Mouse (Mus musculus): ENCODE measurements around the gene Btbd11.

Gene Btbd11

DNA sequence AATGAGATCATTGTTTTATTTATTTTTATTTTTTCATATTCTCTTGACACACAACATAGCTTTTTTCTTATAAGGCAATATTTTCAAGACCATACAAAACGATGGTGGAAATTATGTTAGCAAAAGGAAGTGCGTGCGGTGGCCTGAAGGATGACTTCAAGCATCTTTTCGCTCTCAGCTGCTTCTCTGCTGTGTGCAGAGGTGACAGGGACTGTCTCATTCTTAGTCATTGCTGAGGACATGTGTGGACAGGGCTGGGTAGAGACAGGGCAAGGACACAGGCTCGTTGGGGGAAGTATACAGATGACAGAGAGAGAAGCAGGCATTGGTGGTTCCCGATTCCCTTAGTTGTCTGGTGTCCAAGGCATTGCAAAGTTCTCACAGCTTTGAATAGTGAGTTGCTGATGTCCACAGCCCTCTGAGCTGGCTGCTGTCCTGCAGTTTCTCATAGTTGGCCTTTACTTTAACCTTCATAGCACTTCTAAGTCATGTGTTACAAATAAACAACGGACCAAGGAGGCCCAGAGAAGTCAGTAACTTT is 135.7 kb downstream of the Btbd11 start:
- DNase-seq (ENCODE audit: low read depth, low spot score), result no peak

DNA sequence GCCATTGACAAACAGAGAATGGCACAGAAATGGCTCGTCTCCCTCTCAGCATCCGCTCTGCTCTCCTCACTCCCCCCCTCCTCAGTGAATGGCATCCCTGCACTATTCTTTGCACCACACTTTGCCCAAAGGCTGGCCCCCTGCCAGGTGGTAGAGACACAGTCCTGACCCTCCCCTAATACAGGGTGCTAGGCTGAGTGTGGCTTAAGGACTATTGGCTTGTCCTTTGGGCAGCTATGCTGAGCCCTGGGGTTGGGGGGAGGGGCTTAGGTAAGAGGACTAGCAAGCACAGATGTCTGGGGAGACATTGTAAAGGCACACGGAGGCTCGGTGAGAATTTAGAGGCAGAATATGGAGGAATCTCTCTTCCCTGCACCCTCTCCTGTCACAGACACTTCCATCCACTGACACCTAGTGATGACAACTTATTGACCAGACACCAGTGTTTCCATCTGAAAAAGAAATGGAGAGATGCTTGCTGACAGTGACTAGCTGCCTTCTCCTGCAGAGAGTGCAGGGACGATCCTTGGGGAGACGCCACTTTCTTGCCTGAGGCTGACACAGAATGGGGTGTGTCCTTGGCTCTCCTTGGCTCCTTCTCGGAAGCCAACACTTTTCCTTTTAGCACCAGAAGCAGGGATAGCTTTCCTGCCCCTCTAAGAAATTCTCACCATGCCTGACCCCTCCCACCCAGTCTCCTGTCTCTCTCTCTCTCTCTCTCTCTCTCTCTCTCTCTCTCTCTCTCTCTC is 138.8 kb downstream of the Btbd11 start:
- DNase-seq (ENCODE audit: low read depth, low spot score), result peak; percentile 38

DNA sequence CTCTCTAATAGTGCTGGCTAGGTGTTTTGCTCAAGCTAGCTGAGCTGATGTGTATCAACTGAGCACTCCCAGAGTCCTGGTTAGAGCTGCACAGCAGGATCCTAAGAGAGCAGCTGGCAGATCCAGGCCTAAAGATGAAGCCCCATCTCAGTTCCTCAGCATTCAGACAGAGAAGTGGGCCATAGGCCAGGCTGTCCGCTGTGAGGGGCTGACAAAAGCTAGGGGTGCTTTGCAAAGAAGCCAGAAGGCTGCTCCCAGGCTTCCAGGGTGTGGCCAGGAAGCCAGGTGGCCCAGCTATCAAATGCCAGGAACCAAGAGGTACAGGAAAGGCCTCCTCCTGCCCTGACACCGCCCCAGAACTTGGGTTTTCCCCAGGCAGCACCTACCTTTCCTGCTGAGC is 140.0 kb downstream of the Btbd11 start:
- DNase-seq (ENCODE audit: low read depth, low spot score), result no peak

DNA sequence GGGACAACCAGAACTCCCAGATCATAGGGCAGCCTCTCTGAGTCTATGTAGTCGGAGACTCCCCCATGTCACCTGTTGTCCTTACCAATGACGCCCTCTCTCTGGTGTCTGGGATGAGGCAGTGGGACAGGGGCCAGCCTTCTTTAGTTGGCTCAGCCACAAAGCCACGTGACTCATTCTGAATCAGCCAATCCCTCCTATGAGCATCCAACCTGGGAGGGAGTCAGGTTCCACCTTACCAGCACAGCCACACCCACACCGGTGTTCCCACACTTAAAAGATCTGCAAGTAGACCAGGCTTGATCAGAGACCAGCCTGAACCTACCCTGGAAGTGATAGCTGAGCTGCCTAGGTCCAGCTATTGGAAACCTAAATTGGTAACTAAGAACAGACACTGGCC is 141.1 kb downstream of the Btbd11 start:
- no peak for DNase-seq (ENCODE audit: low read depth, low spot score)

DNA sequence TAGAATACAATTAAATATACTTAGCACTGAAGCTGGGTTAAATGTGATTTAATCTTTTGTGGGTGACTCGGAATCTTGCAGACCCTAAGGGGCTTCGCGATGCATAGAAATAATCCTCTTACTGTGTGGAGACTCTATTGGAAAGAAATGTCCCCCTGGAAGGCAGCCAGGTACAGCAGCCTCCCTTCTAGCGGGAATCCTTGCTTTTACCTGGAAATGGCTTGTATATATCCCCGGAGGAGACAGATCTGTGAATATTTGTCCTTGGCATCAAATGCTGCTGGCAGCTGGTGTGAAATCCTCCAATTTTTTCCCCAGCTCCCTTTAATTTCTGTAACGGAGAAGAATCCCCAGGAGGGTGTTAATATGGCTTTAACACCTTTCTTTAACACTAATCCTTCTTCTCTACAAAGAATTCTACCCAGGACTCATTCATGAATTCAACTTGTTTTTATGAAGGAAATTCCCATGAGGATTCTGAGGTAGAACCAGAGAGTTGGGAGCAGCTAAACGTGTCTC is 146.6 kb downstream of the Btbd11 start:
- DNase-seq (ENCODE audit: low read depth, low spot score), result no peak

DNA sequence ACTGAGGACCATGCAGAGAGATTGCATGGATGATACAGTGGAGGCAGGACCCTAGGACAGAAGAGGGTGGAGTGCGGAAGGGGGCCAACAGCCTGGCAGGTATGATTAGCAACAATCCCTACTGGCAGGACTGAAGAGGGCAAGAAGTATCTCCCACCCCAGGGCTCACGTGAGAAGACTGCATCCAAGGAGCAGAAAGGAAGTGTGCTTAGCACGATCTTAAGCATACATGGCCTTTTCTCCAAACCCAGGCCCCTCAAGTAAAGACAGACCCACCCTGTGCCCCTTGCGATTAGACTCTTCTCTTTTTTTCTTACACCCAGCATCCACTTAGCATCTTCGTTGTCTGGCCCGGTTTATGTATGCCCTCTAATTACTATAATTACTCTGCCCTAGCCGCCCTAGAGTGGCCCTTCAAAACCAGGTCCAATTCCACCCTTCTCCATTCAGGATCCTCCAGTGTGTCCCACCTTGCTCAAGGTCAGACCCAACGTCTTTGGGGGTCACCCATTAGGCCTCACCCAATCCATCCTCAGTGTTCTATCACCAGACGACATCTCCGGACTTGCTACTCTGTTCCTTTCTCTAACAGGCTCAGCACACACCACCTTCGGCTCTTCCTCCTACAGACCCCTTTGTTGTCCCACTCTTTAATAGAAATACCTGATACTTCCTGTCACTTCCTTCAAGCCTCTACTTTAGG is 151.6 kb downstream of the Btbd11 start:
- no peak for DNase-seq (ENCODE audit: low read depth, low spot score)

DNA sequence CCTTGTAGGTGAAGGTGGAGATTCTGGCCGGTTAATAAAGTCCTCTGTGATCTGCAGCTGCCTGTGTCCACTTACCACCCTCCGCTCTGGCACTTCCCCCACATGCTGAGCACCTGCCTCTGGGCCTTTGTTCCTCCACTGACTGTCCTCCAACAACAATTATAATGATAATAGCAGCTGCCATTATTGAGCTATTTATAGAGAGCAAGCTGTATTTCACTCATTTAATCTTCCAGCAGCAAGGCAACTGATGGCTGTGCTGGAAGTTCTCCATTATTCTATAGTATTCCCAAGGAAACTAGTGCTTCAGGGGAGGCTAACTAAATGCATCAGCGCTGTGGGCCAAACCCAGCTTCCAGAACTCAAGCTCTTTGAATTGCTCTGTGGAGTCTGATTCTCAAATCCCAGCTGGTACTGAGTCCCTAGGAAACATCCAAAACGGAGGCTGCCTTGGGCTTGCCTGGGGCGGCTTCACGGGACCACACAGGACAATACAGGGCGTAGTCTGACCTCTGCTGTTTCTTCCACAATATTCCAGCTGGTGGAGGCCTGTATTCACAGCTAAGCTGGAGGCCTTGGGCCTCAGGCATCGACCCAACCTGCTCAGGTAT is 153.0 kb downstream of the Btbd11 start:
- DNase-seq (ENCODE audit: low read depth, low spot score), result no peak

DNA sequence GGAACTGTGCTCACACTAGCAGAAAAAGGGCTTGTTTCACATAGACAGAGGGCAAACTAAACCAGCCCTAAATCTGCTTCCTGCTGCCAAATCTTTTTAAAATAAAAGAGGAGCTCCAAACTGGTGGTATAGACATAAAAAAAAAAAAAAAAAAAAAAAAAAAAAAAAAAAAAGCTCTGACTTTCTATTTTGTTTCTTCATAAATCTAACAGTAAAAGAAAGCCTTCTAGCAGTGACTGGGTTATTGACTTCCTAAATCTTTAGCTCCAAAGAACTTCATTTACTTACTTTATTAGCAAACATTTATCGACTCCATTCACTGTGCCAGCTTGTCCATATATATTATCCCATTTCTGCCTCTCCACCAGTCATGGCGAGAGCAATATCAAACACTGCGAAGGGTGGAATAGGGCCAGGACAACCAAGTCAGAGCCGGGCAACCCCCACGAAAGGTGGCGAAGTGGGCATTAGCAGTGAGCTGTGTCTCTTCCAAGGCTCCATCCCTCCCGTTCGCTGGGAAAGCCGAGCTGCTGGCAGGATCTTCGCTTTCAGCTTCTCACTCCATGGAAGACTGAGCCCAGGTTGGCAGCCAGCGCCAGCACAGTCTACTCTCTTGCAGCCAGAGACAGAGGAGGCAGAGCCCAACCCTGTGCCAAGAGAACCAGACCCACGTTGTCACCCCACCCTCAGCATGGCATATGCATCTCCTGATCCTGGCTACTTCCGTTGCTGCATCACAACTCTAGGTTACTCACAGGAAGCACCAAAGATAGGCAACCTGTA is 153.9 kb downstream of the Btbd11 start:
- no peak for DNase-seq (ENCODE audit: low read depth, low spot score)

DNA sequence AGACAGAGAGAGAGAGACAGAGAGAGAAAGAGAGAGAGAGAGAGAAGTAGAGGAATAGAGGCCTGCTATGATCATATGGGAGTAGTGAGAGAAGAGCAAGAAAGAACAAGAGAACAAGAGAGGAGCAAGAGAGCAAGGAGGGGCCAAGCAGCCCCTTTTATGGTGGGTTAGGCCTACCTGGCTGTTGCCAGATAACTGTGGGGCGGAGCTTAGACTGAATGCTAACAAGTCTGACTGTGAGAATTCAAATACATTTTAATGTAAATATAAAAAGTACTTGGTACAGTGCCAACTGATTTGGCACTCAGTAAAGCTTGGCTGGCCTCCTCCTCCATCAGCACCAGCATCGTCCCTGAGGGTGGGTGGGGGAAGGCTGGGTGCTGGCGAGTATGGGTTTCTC is 154.9 kb downstream of the Btbd11 start:
- no peak for DNase-seq (ENCODE audit: low read depth, low spot score)

DNA sequence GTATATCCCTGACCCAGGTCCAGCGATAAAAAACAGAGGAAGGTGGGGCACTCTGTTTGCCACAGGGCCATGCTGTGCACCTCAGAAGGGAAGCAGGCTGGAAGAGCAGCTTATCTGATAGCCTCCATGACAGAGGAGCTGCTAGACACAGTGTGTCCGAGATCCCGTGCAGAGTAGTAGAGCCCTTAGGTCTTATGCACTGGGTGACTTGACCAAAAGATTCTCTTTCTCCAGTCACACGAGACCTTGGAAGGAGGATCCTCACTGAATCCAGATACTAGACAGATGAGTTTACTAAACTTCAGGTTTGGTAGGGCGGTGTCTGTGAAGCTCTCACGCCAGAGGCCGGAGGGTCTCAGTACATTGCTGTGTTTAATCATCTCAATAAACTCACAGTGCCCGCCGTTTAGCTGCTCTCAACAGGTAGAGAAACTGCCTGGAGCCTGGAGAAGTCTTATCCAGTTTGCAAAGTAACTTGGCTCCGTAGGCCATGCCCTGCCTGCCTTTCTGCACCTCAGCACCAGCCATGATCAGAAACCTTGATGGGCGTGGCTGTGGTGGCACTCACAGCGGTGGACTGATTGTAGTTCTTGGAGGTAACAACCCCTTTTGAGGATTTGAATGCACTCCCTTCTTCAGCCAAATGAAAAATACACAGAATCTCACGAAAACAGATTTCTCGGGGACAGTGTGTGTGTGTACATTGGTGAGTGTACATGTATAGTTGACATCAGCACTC is 155.4 kb downstream of the Btbd11 start:
- no peak for DNase-seq (ENCODE audit: low read depth, low spot score)

DNA sequence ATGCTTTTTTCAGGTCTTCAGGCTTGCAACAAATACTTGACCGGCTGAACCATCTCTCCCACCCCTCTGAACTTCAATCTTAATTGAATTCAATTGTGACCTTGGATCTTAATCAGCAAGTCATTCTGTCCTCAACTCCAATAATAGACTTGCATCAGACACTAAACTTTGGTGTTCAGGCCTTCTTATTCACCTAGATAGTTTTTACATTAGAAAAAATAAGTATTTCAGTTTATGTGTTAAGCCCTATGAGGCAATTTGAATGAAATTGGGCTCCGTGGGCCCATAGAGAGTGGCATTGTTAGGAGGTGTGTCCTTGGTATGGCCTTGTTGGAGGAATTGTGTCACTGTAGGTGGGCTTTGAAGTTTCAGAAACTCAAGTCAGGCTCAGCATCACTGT is 156.7 kb downstream of the Btbd11 start:
- no peak for DNase-seq (ENCODE audit: low read depth, low spot score)

DNA sequence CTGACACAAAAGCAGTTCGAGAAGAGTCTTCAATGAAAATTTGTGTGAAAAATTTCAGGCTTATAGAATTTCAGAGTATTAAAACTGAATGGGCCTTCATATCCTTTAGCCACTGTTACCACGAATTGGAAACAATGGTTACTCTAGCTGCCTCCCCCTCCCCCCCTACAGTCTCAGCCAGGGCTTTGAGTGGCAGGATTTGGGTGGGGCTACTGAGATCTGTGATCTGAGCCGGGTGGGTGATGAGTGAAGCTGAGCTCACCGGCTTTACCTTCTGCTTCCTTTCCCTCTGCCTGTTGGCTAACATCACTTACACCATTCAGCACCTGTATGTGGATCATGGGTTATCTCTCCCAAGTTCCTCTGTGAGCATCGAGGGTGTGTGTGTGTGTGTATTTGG is 158.4 kb downstream of the Btbd11 start:
- no peak for DNase-seq (ENCODE audit: low read depth, low spot score)

DNA sequence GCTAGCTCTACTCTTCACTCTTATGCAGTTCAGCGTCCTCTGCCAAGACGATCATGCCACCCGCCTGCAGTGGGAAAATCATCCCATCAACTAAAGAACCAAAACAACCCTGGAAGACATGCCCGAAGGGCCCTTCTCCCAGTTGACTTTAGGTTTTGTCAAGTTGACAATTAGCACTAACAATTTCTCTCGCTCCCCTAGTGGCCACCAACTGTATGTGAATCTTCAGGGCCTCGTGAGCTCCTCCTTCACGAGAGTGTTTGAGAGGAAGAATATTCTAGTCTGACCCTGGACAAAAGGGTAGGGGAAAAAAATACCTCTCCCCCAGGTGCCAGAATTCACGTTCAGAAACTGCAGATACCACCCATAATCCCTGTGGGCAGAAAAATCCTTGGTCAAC is 168.6 kb downstream of the Btbd11 start:
- DNase-seq (ENCODE audit: low read depth, low spot score), result no peak

DNA sequence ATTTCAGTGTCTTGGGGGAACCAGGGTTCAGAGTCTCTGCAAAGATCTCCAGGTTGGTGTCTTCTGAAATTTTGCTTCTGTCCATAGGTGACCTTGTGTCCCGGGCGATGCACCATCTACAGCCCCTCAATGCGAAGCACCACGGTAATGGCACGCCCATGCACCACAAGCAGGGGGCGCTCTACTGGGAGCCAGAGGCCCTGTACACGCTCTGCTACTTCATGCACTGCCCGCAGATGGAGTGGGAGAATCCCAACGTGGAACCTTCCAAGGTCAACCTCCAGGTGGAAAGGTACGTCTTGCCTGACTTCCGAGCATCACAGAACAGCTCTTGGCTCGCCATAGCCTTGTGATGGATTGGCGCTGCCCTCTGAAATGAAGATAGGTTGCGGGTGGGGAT is 174.8 kb downstream of the Btbd11 start:
- no peak for DNase-seq (ENCODE audit: low read depth, low spot score)

DNA sequence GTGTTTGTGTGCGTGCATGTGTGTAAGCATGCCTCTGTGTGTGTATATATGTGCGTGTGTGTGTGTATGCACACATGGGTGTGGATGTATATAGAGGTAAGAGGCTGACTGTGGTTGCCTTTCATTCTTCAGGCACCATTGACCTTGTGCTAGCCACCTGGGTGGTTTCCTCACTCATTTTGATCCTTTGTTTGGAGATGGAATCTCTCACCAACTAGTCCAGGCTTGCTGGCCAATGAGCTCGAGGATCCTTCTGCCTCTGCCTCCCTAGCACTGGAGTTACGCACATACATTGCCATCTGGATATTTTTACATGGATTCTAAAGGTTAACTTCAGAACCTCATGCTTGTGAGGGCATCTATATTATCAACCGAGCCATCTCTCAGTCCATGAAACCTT is 184.8 kb downstream of the Btbd11 start:
- DNase-seq (ENCODE audit: low read depth, low spot score), result no peak

DNA sequence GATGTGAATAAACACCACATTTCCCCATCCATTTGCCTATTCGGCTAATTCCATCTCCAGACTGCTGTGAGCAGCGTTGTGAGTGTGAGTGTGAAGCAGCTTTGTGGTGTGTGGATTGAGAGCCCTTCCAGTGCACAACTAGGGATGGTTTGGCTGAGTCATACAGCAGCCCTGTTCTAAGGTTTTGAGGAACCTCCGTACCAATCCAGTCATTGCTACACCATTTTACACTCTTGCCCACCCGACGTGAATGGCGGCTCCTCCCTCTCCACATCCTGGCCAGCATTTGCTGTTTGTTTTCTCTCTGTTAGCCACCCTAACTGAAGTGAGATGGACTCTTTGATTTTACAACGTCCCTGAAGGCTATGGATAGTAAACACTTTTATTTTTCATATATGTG is 186.0 kb downstream of the Btbd11 start:
- DNase-seq (ENCODE audit: low read depth, low spot score), result no peak

DNA sequence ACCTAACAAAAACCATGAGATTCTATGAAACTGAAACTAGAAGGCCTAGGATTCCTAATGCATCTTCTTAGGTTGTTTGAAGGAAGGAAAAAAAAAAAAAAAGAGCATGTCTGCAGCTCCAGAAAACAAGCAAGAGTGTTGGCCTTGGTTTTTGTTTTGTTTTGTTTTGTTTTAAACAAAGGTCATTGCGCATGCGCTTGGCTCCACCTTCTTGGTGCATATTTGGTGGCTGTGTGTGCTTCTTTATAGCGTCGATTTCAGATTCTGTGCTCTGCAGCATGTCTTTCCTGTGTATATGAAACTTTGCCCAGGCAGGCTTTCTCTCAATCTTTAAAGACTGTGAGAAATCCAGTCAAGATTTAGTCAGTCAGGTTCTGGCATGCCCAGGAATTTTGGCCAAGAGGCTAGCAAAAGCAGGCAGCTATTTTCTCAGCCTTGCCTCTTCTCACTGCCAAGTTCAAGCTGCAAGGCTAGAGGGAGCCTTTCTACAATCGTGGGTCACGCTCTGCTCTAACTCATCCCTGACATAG is 191.3 kb downstream of the Btbd11 start:
- DNase-seq (ENCODE audit: low read depth, low spot score), result no peak

DNA sequence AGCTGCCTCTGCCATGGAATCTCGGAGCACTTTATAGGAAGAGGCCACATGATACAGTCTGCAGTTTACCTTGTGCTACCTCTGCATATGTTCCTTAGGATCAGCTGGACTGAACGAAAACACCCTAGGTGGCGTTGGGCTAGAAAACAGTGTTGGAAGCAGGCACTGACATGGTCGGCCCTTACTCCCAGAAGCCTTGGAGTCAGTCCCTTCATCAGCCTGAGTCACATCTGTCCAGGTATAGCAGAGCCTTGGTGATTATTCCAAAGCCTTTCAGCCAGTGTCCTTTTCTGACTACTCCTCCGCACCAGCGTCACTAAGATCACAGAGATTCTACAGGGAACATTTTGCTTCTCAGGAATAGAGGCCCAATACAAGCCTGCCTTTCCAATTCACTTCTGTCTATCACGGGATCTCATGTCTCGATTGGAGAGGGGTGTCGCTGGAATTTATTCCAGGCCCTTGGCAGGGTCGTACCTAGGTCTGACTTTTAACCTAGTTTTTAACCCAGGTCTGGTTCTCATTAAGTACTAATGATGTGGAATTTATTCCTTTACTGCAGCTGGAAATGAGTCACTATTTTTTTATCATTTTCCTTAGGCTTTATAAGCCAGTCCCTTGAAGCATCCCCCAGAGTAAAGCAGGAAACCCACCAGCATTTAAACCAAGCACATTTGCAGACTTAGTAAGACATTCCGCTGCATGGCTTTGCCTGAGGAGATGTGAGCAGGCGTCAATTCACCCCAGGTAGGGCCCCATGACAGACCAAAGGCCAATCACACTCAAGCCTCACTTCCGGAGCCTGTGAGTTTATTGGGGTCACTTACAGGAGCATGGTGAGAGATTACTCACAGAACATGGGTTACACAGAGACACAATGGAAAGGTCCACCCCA is 192.2 kb downstream of the Btbd11 start:
- DNase-seq (ENCODE audit: low read depth, low spot score), result no peak

DNA sequence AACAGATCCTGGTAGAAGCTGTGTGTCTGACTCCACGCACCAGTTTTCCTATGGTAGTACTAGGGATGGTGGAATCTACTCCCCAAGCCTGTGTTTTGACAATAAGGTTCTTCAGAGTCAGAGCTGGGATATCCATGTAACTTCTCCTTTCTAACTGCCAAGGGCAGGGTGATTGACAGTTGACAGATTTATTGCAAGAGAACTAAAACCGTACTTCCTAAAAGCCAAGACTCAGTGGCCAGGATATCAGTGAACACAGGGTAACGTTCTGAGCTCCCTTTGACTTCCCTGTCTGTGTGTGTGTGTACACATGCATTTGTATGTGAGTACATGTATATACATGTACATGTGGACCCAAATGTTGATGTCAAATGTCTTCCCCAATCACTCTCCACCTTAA is 201.1 kb downstream of the Btbd11 start:
- no peak for DNase-seq (ENCODE audit: low read depth, low spot score)

DNA sequence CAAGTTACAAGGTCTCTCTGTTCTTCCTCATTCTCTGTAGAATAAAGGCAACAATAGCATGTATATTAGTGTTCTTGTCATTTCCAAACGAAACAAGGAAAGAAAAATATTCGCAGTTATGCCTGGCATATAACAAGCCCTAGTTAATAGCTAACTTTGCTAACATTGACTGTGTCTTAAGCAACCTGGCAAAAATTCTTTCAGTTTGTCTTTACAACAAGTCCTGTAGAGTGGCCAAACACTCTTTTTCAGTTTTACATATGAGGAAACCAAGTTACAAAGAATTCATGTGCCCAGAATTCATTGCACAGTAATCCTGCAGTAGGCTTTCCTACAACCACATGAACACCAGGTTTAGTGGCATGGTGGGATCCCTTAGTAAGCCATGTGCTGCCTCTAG is 203.4 kb downstream of the Btbd11 start:
- DNase-seq (ENCODE audit: low read depth, low spot score), result no peak

Data from retina, postnatal 7 days (tissue).